In the genomic region with DNA sequence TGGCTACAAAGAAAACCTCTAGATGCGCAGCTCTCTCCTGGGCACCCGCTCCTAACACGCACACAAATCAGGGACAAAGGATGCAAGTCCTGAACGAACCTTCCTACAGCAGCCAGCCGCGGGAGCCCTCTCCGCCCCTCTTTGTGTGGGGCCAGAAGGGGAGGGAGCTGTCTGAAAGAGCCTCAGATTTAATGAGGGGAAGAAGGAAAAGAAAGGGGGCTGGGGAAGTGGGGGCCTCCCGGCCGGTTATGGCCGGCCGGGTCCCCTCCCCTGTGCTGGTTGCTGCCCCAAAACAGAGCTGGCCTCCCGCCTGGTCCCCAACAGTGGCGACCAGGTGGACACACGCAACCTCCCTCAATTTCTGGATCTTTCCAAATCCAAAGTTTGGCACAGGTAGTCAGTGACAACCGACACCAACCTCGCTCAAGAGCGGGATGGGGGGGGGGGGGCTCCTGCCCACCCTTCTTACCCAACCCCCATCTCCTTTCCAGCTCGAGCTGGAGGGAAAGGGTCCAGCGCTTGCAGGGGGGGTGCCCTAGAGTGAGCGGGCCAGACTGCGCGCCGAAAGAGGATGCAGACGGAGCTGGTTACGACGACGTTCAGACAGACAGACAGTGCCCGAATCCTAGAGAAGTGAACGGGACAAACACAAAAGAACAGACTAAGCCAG, we compare ENCODE assay signal across 8 mouse cellular contexts. TPM values are rescaled to one million over a fixed set of nuclear protein-coding genes. Genes with fewer than 3 reads are reported as not detected.
A peak's percentile ranks its signal among the peaks of the same experiment; 100 is the strongest.
DNase-seq lines count a peak whose midpoint lies in the region; ATAC-seq and TF ChIP-seq lines count a peak whose summit lies in the region.
"Had no signal": no experiment of that assay in that cellular context is flagged by ENCODE, and none has a peak within 500 bp of the region (broad histone marks: within the 10 kb centered on the region; RNA-seq: fewer than 3 reads in every experiment).

No protein-coding gene starts in this region.

- WGBS in neural tube, embryonic 11.5 days, result under 1% methylated on average over 29 of the region's 29 CpGs
- WGBS in hindbrain, embryonic 13.5 days, result under 1% methylated on average over 28 of the region's 29 CpGs
- WGBS in midbrain, postnatal 0 days, result under 1% methylated on average over 29 of the region's 29 CpGs

- H3K36me3 ChIP-seq in neural tube, embryonic 11.5 days (ENCODE audit: control insufficient read depth, insufficient read depth, low read length), result no peaks in the 10 kb centered on the region
- H3K36me3 ChIP-seq in hindbrain, embryonic 13.5 days, result no peaks in the 10 kb centered on the region
- no peaks in the 10 kb centered on the region for H3K36me3 ChIP-seq in midbrain, postnatal 0 days (ENCODE audit: insufficient read depth, low read length)

- no peaks in the 10 kb centered on the region for H3K9me3 ChIP-seq in neural tube, embryonic 11.5 days (ENCODE audit: control insufficient read depth, low read length)
- no peaks in the 10 kb centered on the region for H3K9me3 ChIP-seq in hindbrain, embryonic 13.5 days
- H3K9me3 ChIP-seq in midbrain, postnatal 0 days (ENCODE audit: low read length), result no peaks in the 10 kb centered on the region

- peak overlapping the region; percentile 63 for H3K4me3 ChIP-seq in neural tube, embryonic 11.5 days (ENCODE audit: low read depth, low read length)
- H3K4me3 ChIP-seq in hindbrain, embryonic 13.5 days, result peak overlapping the region; percentile 72
- H3K4me3 ChIP-seq in midbrain, postnatal 0 days (ENCODE audit: low read depth, low read length), result peak overlapping the region; percentile 70

- peak overlapping the region; percentile 88 for H3K9ac ChIP-seq in neural tube, embryonic 11.5 days (ENCODE audit: low read length)
- peak overlapping the region; percentile 94 for H3K9ac ChIP-seq in hindbrain, embryonic 13.5 days
- H3K9ac ChIP-seq in midbrain, postnatal 0 days (replicated peaks; ENCODE audit: low read length, poor library complexity, severe bottlenecking), result peak overlapping the region; percentile 77

- peak overlapping the region; percentile 93 for H3K27ac ChIP-seq in neural tube, embryonic 11.5 days (ENCODE audit: low read depth, low read length)
- H3K27ac ChIP-seq in hindbrain, embryonic 13.5 days, result peak overlapping the region; percentile 98
- peak overlapping the region; percentile 85 for H3K27ac ChIP-seq in midbrain, postnatal 0 days (ENCODE audit: low read depth, low read length)

- no peaks in the 10 kb centered on the region; the same call in 1 of the 2 replicates for H3K27me3 ChIP-seq in neural tube, embryonic 11.5 days (ENCODE audit: control insufficient read depth, insufficient read depth, low read length)
- 0 out of 2 replicates have a peak, but pooled peaks cover 4% of the 10 kb centered on the region for H3K27me3 ChIP-seq in hindbrain, embryonic 13.5 days
- no peaks in the 10 kb centered on the region for H3K27me3 ChIP-seq in midbrain, postnatal 0 days (ENCODE audit: insufficient read depth, low read length)

- TF ChIP-seq CTCF in midbrain, postnatal 0 days (IDR thresholded peaks at IDR 0.05), result no peak

- DNase-seq in neural tube, embryonic 11.5 days (ENCODE audit: low spot score), result peak; percentile 85
- no peak for DNase-seq in neural tube, embryonic 10.5 days (ENCODE audit: extremely low spot score, low spot score)
- DNase-seq in cerebellum, postnatal 36 days, result peak; percentile 70 to 73
- DNase-seq in midbrain, postnatal 0 days (ENCODE audit: low spot score), result peak; percentile 70
- DNase-seq in adrenal gland, postnatal 10 days, result no peak
- no peak for DNase-seq in gastrocnemius, adult 18-20 months (ENCODE audit: low spot score)

- peak; percentile 86 for ATAC-seq in neural tube, embryonic 11.5 days (ENCODE audit: insufficient read depth, low FRiP score, low TSS enrichment)
- peak; percentile 76 for ATAC-seq in hindbrain, embryonic 13.5 days (ENCODE audit: low FRiP score)
- peak; percentile 81 for ATAC-seq in midbrain, postnatal 0 days (ENCODE audit: low FRiP score)

- peak overlapping the region; percentile 85 for H3K4me2 ChIP-seq in neural tube, embryonic 11.5 days (ENCODE audit: low read depth)
- H3K4me2 ChIP-seq in hindbrain, embryonic 13.5 days, result peak overlapping the region; percentile 75
- H3K4me2 ChIP-seq in midbrain, postnatal 0 days (ENCODE audit: low read depth, low read length, poor library complexity, severe bottlenecking), result peak overlapping the region; percentile 96

- H3K4me1 ChIP-seq in neural tube, embryonic 11.5 days (ENCODE audit: control insufficient read depth, insufficient read depth, low read length), result peaks cover 6% of the 10 kb centered on the region; the same call in 1 of the 2 replicates
- peaks cover 37% of the 10 kb centered on the region for H3K4me1 ChIP-seq in hindbrain, embryonic 13.5 days (replicated peaks)
- no peaks in the 10 kb centered on the region for H3K4me1 ChIP-seq in midbrain, postnatal 0 days (ENCODE audit: insufficient read depth, low read length)

RNA-seq across cellular contexts. Expression of a gene that starts 4.5 kb away (rescaled TPM):
- 58.5 and 60.1 TPM in 2 replicates for polyA plus RNA-seq in neural tube, embryonic 11.5 days (2014; fragmentation: Nextera tagmentation; extraction: Ambion mirVana)
- polyA plus RNA-seq in hindbrain, embryonic 13.5 days (2015; fragmentation: Nextera tagmentation; extraction: Ambion mirVana), result 61.3 and 62.7 TPM in 2 replicates
- 12.6 and 13.5 TPM in 2 replicates for total RNA-seq in midbrain, postnatal 0 days (2014; rRNA removed)
- 11.1 and 12.3 TPM in 2 replicates for polyA plus RNA-seq in midbrain, postnatal 0 days (2015; fragmentation: Nextera tagmentation; extraction: Ambion mirVana)
- total RNA-seq in adrenal gland, postnatal 10 days (2021), result 1 to 10 TPM; 2.9 to 5.1 TPM
- 10 to 100 TPM; 71.7 to 80.8 TPM for total RNA-seq in gastrocnemius, adult 18-20 months (2021)

RNA-seq across cellular contexts. Expression of a gene that starts 33.9 kb away (rescaled TPM):
- polyA plus RNA-seq in neural tube, embryonic 11.5 days (2014; fragmentation: Nextera tagmentation; extraction: Ambion mirVana), result 31.5 and 32.7 TPM in 2 replicates
- 146 and 148 TPM in 2 replicates for polyA plus RNA-seq in hindbrain, embryonic 13.5 days (2015; fragmentation: Nextera tagmentation; extraction: Ambion mirVana)
- total RNA-seq in midbrain, postnatal 0 days (2014; rRNA removed), result 143 and 179 TPM in 2 replicates
- polyA plus RNA-seq in midbrain, postnatal 0 days (2015; fragmentation: Nextera tagmentation; extraction: Ambion mirVana), result 394 and 409 TPM in 2 replicates
- total RNA-seq in adrenal gland, postnatal 10 days (2021), result 100 to 1,000 TPM; 110 to 422 TPM
- 1,000 to 10,000 TPM in 1 of 2 experiments, 100 to 1,000 TPM in 1; 614 to 1,203 TPM for total RNA-seq in gastrocnemius, adult 18-20 months (2021)

RNA-seq across cellular contexts. Expression of a gene that starts 34.0 kb away (rescaled TPM):
- polyA plus RNA-seq in neural tube, embryonic 11.5 days (2014; fragmentation: Nextera tagmentation; extraction: Ambion mirVana), result not detected in 2 replicates
- 0.71 and 0.73 TPM in 2 replicates for polyA plus RNA-seq in hindbrain, embryonic 13.5 days (2015; fragmentation: Nextera tagmentation; extraction: Ambion mirVana)
- 2.1 TPM in 1 of 2 replicates, not detected in the other for total RNA-seq in midbrain, postnatal 0 days (2014; rRNA removed)
- 1.5 and 1.9 TPM in 2 replicates for polyA plus RNA-seq in midbrain, postnatal 0 days (2015; fragmentation: Nextera tagmentation; extraction: Ambion mirVana)
- 1 to 10 TPM in 1 of 2 experiments, not detected in 1; 1.3 TPM for total RNA-seq in adrenal gland, postnatal 10 days (2021)
- under 1 TPM in 1 of 2 experiments, not detected in 1; 0.66 TPM for total RNA-seq in gastrocnemius, adult 18-20 months (2021)

RNA-seq across cellular contexts. Expression of a gene that starts 52.3 kb away (rescaled TPM):
- not detected in 2 replicates for polyA plus RNA-seq in neural tube, embryonic 11.5 days (2014; fragmentation: Nextera tagmentation; extraction: Ambion mirVana)
- polyA plus RNA-seq in hindbrain, embryonic 13.5 days (2015; fragmentation: Nextera tagmentation; extraction: Ambion mirVana), result 0.67 and 1.4 TPM in 2 replicates
- total RNA-seq in midbrain, postnatal 0 days (2014; rRNA removed), result 0.49 TPM in 1 of 2 replicates, not detected in the other
- not detected in 2 replicates for polyA plus RNA-seq in midbrain, postnatal 0 days (2015; fragmentation: Nextera tagmentation; extraction: Ambion mirVana)
- total RNA-seq in adrenal gland, postnatal 10 days (2021), result not detected
- not detected for total RNA-seq in gastrocnemius, adult 18-20 months (2021)
- total RNA-seq: heart, postnatal 10 days had no signal

Comparison
In these comparisons a context has a peak if more than half of its experiments do, and no peak if none do; other contexts are left out.
1. DNase-seq: peak in neural tube, embryonic 11.5 days (single experiment), cerebellum, postnatal 36 days (2 of 2) and midbrain, postnatal 0 days (single experiment); none in neural tube, embryonic 10.5 days (single experiment), adrenal gland, postnatal 10 days (single experiment) and gastrocnemius, adult 18-20 months (single experiment).
2. Peak in every context shown above with its lines, with median percentiles within 50 percentile points of each other: ATAC-seq, H3K27ac ChIP-seq, H3K4me2 ChIP-seq, H3K4me3 ChIP-seq and H3K9ac ChIP-seq.